Mouse (Mus musculus) heart, adult 2 months (tissue): Measurements from ENCODE around the gene Gpr180.

ENCODE experiments used
- CTCF ChIP-seq: fragments of 200-600 bp; IDR thresholded peaks from 2 replicates; pipeline ENCODE4 v1.8.1; 2022; ENCODE audit warnings: antibody characterized with exemption, mild to moderate bottlenecking, moderate library complexity
- EP300 ChIP-seq: fragments of 200-500 bp; IDR thresholded peaks from 2 replicates; pipeline ENCODE4 v1.6.1; 2011; ENCODE audit warnings: low read depth, low read length, control low read depth; ENCODE audit not compliant: insufficient read depth

DNA sequence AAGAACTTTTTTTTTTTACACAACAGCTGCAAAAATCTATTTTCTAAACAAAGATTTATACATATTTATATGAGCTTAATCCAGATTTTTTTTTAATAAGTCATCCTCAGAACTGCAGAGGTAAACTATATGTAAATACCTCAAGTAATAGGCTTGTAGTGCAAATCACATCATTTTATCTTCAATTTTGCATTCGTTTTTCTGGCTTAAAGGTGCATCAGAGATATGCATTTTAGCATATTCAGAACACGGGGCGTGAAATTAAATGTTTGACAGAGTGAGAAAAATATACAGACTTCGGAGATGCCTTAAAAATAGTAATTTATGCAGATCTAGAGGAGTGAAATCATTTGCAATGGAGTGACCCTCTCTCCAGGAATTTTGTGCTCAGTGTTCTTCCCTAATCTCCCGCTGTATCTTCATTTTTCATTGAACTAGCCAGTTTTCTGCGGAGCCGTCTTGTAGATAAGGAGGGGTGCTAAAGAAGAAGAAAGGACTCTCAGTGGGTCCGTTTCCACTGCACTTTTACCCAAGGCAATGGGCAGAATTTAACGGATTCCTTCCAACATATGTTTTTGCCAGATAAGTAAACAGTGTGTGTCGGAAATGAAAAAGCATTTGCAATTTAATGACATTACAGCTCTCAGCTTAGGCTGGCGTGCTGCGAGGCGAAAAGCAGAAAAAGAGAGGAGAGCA is 57.4 kb downstream of the Gpr180 start:
- no peak for TF ChIP-seq EP300
- no peak for TF ChIP-seq CTCF
